Mouse (Mus musculus) layer of hippocampus, postnatal 14 days (tissue): ENCODE measurements at regions not wholly inside any gene's neighbourhood (a gene's known extent, or its start where the extent isn't known, plus 50 kb on each side); places are given as distances from the start of the nearest gene placed in this dataset.

Experiments used
- DNase-seq, 2 experiments: peaks; one replicate each; pipeline ENCODE4 v3.0.0; 2021 to 2022; ENCODE audit warnings: low spot score in 2 of 2, mixed read lengths in 1 of 2

- DNase-seq: no peak
Observed at GRCm38 (mm10) chr2:134419581-134419980, 134.6 kb downstream of the Hao1 start.

GRCm38 (mm10) chr2:134399564-134399963, 154.6 kb downstream of the Hao1 start:
- DNase-seq: no peak

- no peak for DNase-seq
Observed at GRCm38 (mm10) chr2:134393421-134393820, 160.7 kb downstream of the Hao1 start.

GRCm38 (mm10) chr2:134375116-134375515, 179.1 kb downstream of the Hao1 start:
- DNase-seq: no peak

GRCm38 (mm10) chr2:134350894-134351501, 203.2 kb downstream of the Hao1 start:
- peak in 1 of 2 experiments; percentile 6 for DNase-seq

- peak in 1 of 2 experiments; percentile 22 for DNase-seq
Observed at GRCm38 (mm10) chr2:134350442-134350841, 203.7 kb downstream of the Hao1 start.

- DNase-seq: no peak
Observed at GRCm38 (mm10) chr2:134342515-134343140, 211.5 kb downstream of the Hao1 start.

GRCm38 (mm10) chr2:134308092-134308491, 246.1 kb downstream of the Hao1 start:
- no peak for DNase-seq

GRCm38 (mm10) chr2:134290126-134290691, 264.0 kb downstream of the Hao1 start:
- DNase-seq: no peak

GRCm38 (mm10) chr2:134275881-134276280, 278.3 kb downstream of the Hao1 start:
- no peak for DNase-seq

GRCm38 (mm10) chr2:134268466-134268865, 285.7 kb downstream of the Hao1 start:
- DNase-seq: no peak
